Comparison of ENCODE assay signal across 31 mouse cellular contexts in the genomic region with DNA sequence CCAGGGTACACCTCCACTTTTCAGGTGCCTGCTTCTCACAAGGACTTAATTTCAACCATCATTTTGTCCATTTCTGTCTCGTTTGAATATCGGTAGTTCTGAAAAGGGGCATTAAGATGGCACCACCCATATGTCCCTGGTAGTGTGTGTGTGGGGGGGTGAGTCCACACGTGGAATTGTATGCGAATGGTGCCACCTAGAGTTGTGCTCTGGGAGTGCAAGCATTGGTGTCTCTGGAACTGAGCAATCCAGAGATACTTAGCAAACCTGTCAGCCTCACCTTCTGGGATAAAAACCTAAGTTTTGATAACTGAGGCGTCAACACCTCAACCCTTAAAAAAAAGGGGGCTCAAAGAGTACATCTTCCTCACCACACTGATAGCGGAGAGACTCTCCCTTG. TPM values are rescaled to one million over a fixed set of nuclear protein-coding genes. Genes with fewer than 3 reads are reported as not detected.
DNase-seq lines count a peak whose midpoint lies in the region; ATAC-seq and TF ChIP-seq lines count a peak whose summit lies in the region.
"Had no signal": no experiment of that assay in that cellular context is flagged by ENCODE, and none has a peak within 500 bp of the region (broad histone marks: within the 10 kb centered on the region; RNA-seq: fewer than 3 reads in every experiment).

No protein-coding gene starts in this region.

- no peak overlapping the region for H3K4me2 ChIP-seq in lung, embryonic 14.5 days
- H3K4me2 ChIP-seq in stomach, embryonic 14.5 days (replicated peaks; ENCODE audit: low read depth, low read length), result no peak overlapping the region
- H3K4me2 ChIP-seq: embryonic facial prominence, embryonic 13.5 days; forebrain, embryonic 12.5 days; heart, embryonic 12.5 days; hindbrain, embryonic 14.5 days; limb, embryonic 13.5 days; liver, embryonic 15.5 days; lung, embryonic 15.5 days; midbrain, embryonic 11.5 days; neural tube, embryonic 13.5 days had no signal

- no peak overlapping the region for H3K9ac ChIP-seq in lung, embryonic 14.5 days
- H3K9ac ChIP-seq in MEL (ENCODE audit: control insufficient read depth, low read depth, low read length, poor library complexity, severe bottlenecking), result no peak overlapping the region
- H3K9ac ChIP-seq in stomach, embryonic 14.5 days (replicated peaks; ENCODE audit: low read depth, low read length), result no peak overlapping the region
- H3K9ac ChIP-seq: embryonic facial prominence, embryonic 13.5 days; forebrain, embryonic 12.5 days; heart, embryonic 12.5 days; hindbrain, embryonic 14.5 days; limb, embryonic 13.5 days; liver, embryonic 15.5 days; lung, embryonic 15.5 days; neural tube, embryonic 13.5 days had no signal

- no peak for DNase-seq in kidney, adult 2 months
- no peak for DNase-seq in kidney, postnatal 4 days
- DNase-seq in lung, embryonic 14.5 days, result no peak
- no peak for DNase-seq in lung, postnatal 4 days
- no peak for DNase-seq in MEL (ENCODE audit: low read depth, low spot score)
- no peak for DNase-seq in testis, postnatal 10 days (ENCODE audit: low spot score)
- DNase-seq in adrenal gland, postnatal 4 days (ENCODE audit: low spot score in 2 of 2), result no peak
- DNase-seq: adrenal gland, adult 2 months; B cell, adult 2 months; cerebellum, adult 11-12 months; cerebellum, adult 9-11 months; gastrocnemius, postnatal 36 days; heart, adult 18-20 months; heart, postnatal 4 days; kidney, adult 8-10 months; kidney, postnatal 14 days; right cerebral cortex, postnatal 4 days; thymus, postnatal 14 days had no signal

- no peaks in the 10 kb centered on the region for H3K79me2 ChIP-seq in MEL (ENCODE audit: control insufficient read depth, insufficient read depth, low read length, poor library complexity)

- no peak for ATAC-seq in lung, embryonic 14.5 days (ENCODE audit: insufficient read depth)
- ATAC-seq in stomach, embryonic 14.5 days (ENCODE audit: insufficient number of reproducible peaks, insufficient read depth, low FRiP score, low read depth), result no peak
- ATAC-seq: activated CD4-positive, CD25-positive, alpha-beta regulatory T cell, adult 4 months; inflammation-experienced regulatory T-cells, adult 6 months had no signal

- H3K4me3 ChIP-seq in kidney, adult 2 months (ENCODE audit: insufficient read depth, low read depth, low read length), result no peak overlapping the region
- no peak overlapping the region for H3K4me3 ChIP-seq in lung, embryonic 14.5 days (ENCODE audit: low read depth, low read length)
- H3K4me3 ChIP-seq in MEL (ENCODE audit: control insufficient read depth in 1 of 2, insufficient read depth in 1 of 2, low read depth in 2 of 2, low read length in 2 of 2), result no peak overlapping the region
- no peak overlapping the region for H3K4me3 ChIP-seq in stomach, embryonic 14.5 days (ENCODE audit: low read depth, low read length)
- H3K4me3 ChIP-seq: embryonic facial prominence, embryonic 13.5 days; erythroblast, embryonic 14.5 days; forebrain, embryonic 12.5 days; heart, embryonic 12.5 days; limb, embryonic 13.5 days; liver, embryonic 15.5 days; lung, embryonic 15.5 days; neural tube, embryonic 13.5 days had no signal

- TF ChIP-seq EP300 in MEL (IDR thresholded peaks at IDR 0.05; ENCODE audit: low read depth in 1 of 2, low read length in 2 of 2), result no peak

- no peaks in the 10 kb centered on the region for H3K36me3 ChIP-seq in kidney, adult 2 months (ENCODE audit: control insufficient read depth, insufficient read depth, low read length)
- H3K36me3 ChIP-seq in lung, embryonic 14.5 days (ENCODE audit: insufficient read depth), result no peaks in the 10 kb centered on the region
- no peaks in the 10 kb centered on the region for H3K36me3 ChIP-seq in MEL (ENCODE audit: control insufficient read depth in 1 of 2, insufficient read depth in 2 of 2, low read length in 2 of 2)
- H3K36me3 ChIP-seq in stomach, embryonic 14.5 days (ENCODE audit: control insufficient read depth, insufficient read depth, low read length), result no peaks in the 10 kb centered on the region
- H3K36me3 ChIP-seq: embryonic facial prominence, embryonic 13.5 days; forebrain, embryonic 12.5 days; heart, embryonic 12.5 days; limb, embryonic 13.5 days; liver, embryonic 15.5 days; lung, embryonic 15.5 days; neural tube, embryonic 13.5 days had no signal

- H3K27me3 ChIP-seq in kidney, adult 2 months (replicated peaks; ENCODE audit: control insufficient read depth, insufficient read depth, low read length), result no peaks in the 10 kb centered on the region
- peaks cover 22% of the 10 kb centered on the region; the same call in 1 of the 2 replicates for H3K27me3 ChIP-seq in lung, embryonic 14.5 days (ENCODE audit: insufficient read depth, low read length)
- peaks cover 18 to 19% of the 10 kb centered on the region in 2 experiments for H3K27me3 ChIP-seq in MEL (ENCODE audit: control insufficient read depth in 1 of 2, insufficient read depth in 2 of 2, low read length in 2 of 2)
- H3K27me3 ChIP-seq in stomach, embryonic 14.5 days (ENCODE audit: control insufficient read depth, insufficient read depth, low read length), result no peaks in the 10 kb centered on the region

- no peaks in the 10 kb centered on the region for H3K9me3 ChIP-seq in lung, embryonic 14.5 days (ENCODE audit: low read depth, low read length)
- no peaks in the 10 kb centered on the region for H3K9me3 ChIP-seq in MEL (replicated peaks; ENCODE audit: insufficient read depth, low read length)
- no peaks in the 10 kb centered on the region for H3K9me3 ChIP-seq in stomach, embryonic 14.5 days (ENCODE audit: control insufficient read depth, low read depth, low read length)
- H3K9me3 ChIP-seq: embryonic facial prominence, embryonic 13.5 days; forebrain, embryonic 12.5 days; heart, embryonic 12.5 days; limb, embryonic 13.5 days; liver, embryonic 15.5 days; lung, embryonic 15.5 days; neural tube, embryonic 13.5 days had no signal

- no peaks in the 10 kb centered on the region for H3K4me1 ChIP-seq in kidney, adult 2 months (ENCODE audit: control insufficient read depth, insufficient read depth, low read length)
- H3K4me1 ChIP-seq in lung, embryonic 14.5 days (ENCODE audit: insufficient read depth), result no peaks in the 10 kb centered on the region
- no peaks in the 10 kb centered on the region for H3K4me1 ChIP-seq in MEL (ENCODE audit: control insufficient read depth in 1 of 2, insufficient read depth in 2 of 2, low read length in 2 of 2)
- H3K4me1 ChIP-seq in stomach, embryonic 14.5 days (ENCODE audit: control insufficient read depth, insufficient read depth, low read length), result peaks cover 40% of the 10 kb centered on the region; the same call in 1 of the 2 replicates
- H3K4me1 ChIP-seq: heart, embryonic 12.5 days; liver, embryonic 15.5 days; lung, embryonic 15.5 days had no signal

- H3K27ac ChIP-seq in kidney, adult 2 months (ENCODE audit: insufficient read depth, low read depth, low read length), result no peak overlapping the region
- no peak overlapping the region for H3K27ac ChIP-seq in lung, embryonic 14.5 days (ENCODE audit: low read depth)
- no peak overlapping the region for H3K27ac ChIP-seq in MEL (ENCODE audit: control insufficient read depth, low read depth, low read length)
- 0 out of 2 replicates have a peak overlapping the region, but pooled peaks have one; percentile 39 for H3K27ac ChIP-seq in stomach, embryonic 14.5 days (ENCODE audit: low read length)
- H3K27ac ChIP-seq: embryonic facial prominence, embryonic 13.5 days; forebrain, embryonic 12.5 days; hindbrain, embryonic 14.5 days; limb, embryonic 13.5 days; liver, embryonic 15.5 days; lung, embryonic 15.5 days; neural tube, embryonic 13.5 days had no signal

- TF ChIP-seq CTCF in kidney, adult 2 months (conservative IDR thresholded peaks at IDR 0.05; ENCODE audit: insufficient read depth, insufficient read length, low read depth, low read length), result peak; percentile 60
- 0 out of 2 replicates have a peak, but pooled peaks have one; percentile 29 for TF ChIP-seq CTCF in lung, embryonic 14.5 days (IDR thresholded peaks at IDR 0.05; ENCODE audit: low read depth)
- TF ChIP-seq CTCF in MEL (IDR thresholded peaks at IDR 0.05 in 2 of 3, conservative IDR thresholded peaks at IDR 0.05 in 1 of 3; ENCODE audit: control insufficient read depth in 1 of 3, insufficient read depth in 1 of 3, low read depth in 2 of 3, low read length in 3 of 3, poor library complexity in 1 of 3, severe bottlenecking in 1 of 3), result peak; percentile 37 to 45 (median 40)

- TF ChIP-seq POLR2A in kidney, adult 2 months (IDR thresholded peaks at IDR 0.05; ENCODE audit: low read depth, low read length), result no peak
- TF ChIP-seq POLR2A in MEL (IDR thresholded peaks at IDR 0.05; ENCODE audit: control insufficient read depth in 1 of 2, insufficient read depth in 1 of 2, low read depth in 1 of 2, low read length in 2 of 2, poor library complexity in 1 of 2), result no peak

- WGBS in kidney, adult 2 months, result 84% methylated on average over 6 of the region's 6 CpGs
- 76% methylated on average over 6 of the region's 6 CpGs for WGBS in lung, embryonic 14.5 days
- WGBS in stomach, embryonic 14.5 days, result 76% methylated on average over 6 of the region's 6 CpGs

- peak; percentile 32 for TF ChIP-seq RAD21 in MEL (IDR thresholded peaks at IDR 0.05; ENCODE audit: low read depth, low read length)

TF ChIP-seq in MEL, 35 proteins besides CTCF, POLR2A, EP300 and RAD21:
- TF ChIP-seq POLR2AphosphoS2 (IDR thresholded peaks at IDR 0.05; ENCODE audit: low read length) (no peak), MXI1 (IDR thresholded peaks at IDR 0.05; ENCODE audit: low read depth, low read length) (no peak), SMC3 (IDR thresholded peaks at IDR 0.05; ENCODE audit: low read depth, low read length) (peak; percentile 48), MEF2A (IDR thresholded peaks at IDR 0.05; ENCODE audit: extremely low read depth, insufficient replicate concordance, low read depth, low read length, poor library complexity, severe bottlenecking) (no peak), ZC3H11A (IDR thresholded peaks at IDR 0.05; ENCODE audit: low read depth, low read length) (peak; percentile 44; the same call in 1 of the 2 replicates)

RNA-seq across cellular contexts. Expression of a gene that starts 53.8 kb away (rescaled TPM):
- 15.5 and 19.4 TPM in 2 replicates for polyA plus RNA-seq in kidney, adult 2 months (2012; rRNA removed)
- polyA plus RNA-seq in lung, embryonic 14.5 days (2014; fragmentation: Nextera tagmentation; extraction: Ambion mirVana), result 18.0 and 18.1 TPM in 2 replicates
- total RNA-seq in MEL (2012; rRNA removed), result 3.8 and 5.2 TPM in 2 replicates
- polyA plus RNA-seq in MEL (2012; ENCODE audit: insufficient read depth in 1 of 2, insufficient read length in 2 of 2, low read depth in 1 of 2, low replicate concordance in 2 of 2, missing spikeins in 1 of 2), result 1 to 10 TPM in 1 of 2 experiments, not detected in 1; 4.6 TPM
- polyA plus RNA-seq in stomach, embryonic 14.5 days (2014; fragmentation: Nextera tagmentation; extraction: Ambion mirVana), result 21.4 and 22.2 TPM in 2 replicates
- 10 to 100 TPM; 17.7 to 19.0 TPM for total RNA-seq in adrenal gland, postnatal 4 days (2021)
